Mouse (Mus musculus): ENCODE measurements around the gene Runx1.

Runx1 gene

GRCm38 (mm10) chr16:92699531-92700397 is 126.2 kb downstream of the Runx1 start:
- DNase-seq (ENCODE audit: low read depth): no peak

- peak; percentile 93 for DNase-seq (ENCODE audit: low read depth)
Measured at GRCm38 (mm10) chr16:92698612-92698998, 127.3 kb downstream of the Runx1 start.

GRCm38 (mm10) chr16:92697737-92698611 is 128.0 kb downstream of the Runx1 start:
- peak; percentile 83 for DNase-seq (ENCODE audit: low read depth)

- peak; percentile 94 for DNase-seq (ENCODE audit: low read depth)
Measured at GRCm38 (mm10) chr16:92697227-92697736, 128.7 kb downstream of the Runx1 start.

GRCm38 (mm10) chr16:92696411-92697015 is 129.4 kb downstream of the Runx1 start:
- peak; percentile 92 for DNase-seq (ENCODE audit: low read depth)

GRCm38 (mm10) chr16:92695981-92696380 is 130.0 kb downstream of the Runx1 start:
- DNase-seq (ENCODE audit: low read depth): no peak

- DNase-seq (ENCODE audit: low read depth): no peak
Measured at GRCm38 (mm10) chr16:92695200-92695921, 130.6 kb downstream of the Runx1 start.

GRCm38 (mm10) chr16:92694496-92695106 is 131.3 kb downstream of the Runx1 start:
- DNase-seq (ENCODE audit: low read depth): no peak

GRCm38 (mm10) chr16:92690759-92691158 is 135.2 kb downstream of the Runx1 start:
- peak; percentile 85 for DNase-seq (ENCODE audit: low read depth)

- DNase-seq (ENCODE audit: low read depth): no peak
Measured at GRCm38 (mm10) chr16:92688941-92689340, 137.0 kb downstream of the Runx1 start.

GRCm38 (mm10) chr16:92686978-92687377 is 139.0 kb downstream of the Runx1 start:
- no peak for DNase-seq (ENCODE audit: low read depth)

- no peak for DNase-seq (ENCODE audit: low read depth)
Measured at GRCm38 (mm10) chr16:92685766-92686315, 140.1 kb downstream of the Runx1 start.

- no peak for DNase-seq (ENCODE audit: low read depth)
Measured at GRCm38 (mm10) chr16:92684423-92685211, 141.3 kb downstream of the Runx1 start.

- DNase-seq (ENCODE audit: low read depth): no peak
Measured at GRCm38 (mm10) chr16:92676630-92677029, 149.3 kb downstream of the Runx1 start.

GRCm38 (mm10) chr16:92675677-92676076 is 150.3 kb downstream of the Runx1 start:
- no peak for DNase-seq (ENCODE audit: low read depth)

- DNase-seq (ENCODE audit: low read depth): no peak
Measured at GRCm38 (mm10) chr16:92674916-92675450, 151.0 kb downstream of the Runx1 start.

- DNase-seq (ENCODE audit: low read depth): no peak
Measured at GRCm38 (mm10) chr16:92674121-92674816, 151.7 kb downstream of the Runx1 start.

- DNase-seq (ENCODE audit: low read depth): no peak
Measured at GRCm38 (mm10) chr16:92668807-92669206, 157.1 kb downstream of the Runx1 start.

GRCm38 (mm10) chr16:92661757-92662156 is 164.2 kb downstream of the Runx1 start:
- DNase-seq (ENCODE audit: low read depth): peak; percentile 84

Measured in 416B (cell line).